Mouse (Mus musculus): ENCODE results near the gene Fmnl2. TPM values are rescaled to one million over a fixed set of nuclear protein-coding genes. Genes with fewer than 3 reads are reported as not detected.

Fmnl2 gene
- 6.8 TPM for polyA plus RNA-seq (2014; fragmentation: Illumina TruSeq; extraction: RNeasy Lipid Tissue Mini Kit (QIAGEN cat#74804); ENCODE audit: low read depth, low replicate concordance)

DNA sequence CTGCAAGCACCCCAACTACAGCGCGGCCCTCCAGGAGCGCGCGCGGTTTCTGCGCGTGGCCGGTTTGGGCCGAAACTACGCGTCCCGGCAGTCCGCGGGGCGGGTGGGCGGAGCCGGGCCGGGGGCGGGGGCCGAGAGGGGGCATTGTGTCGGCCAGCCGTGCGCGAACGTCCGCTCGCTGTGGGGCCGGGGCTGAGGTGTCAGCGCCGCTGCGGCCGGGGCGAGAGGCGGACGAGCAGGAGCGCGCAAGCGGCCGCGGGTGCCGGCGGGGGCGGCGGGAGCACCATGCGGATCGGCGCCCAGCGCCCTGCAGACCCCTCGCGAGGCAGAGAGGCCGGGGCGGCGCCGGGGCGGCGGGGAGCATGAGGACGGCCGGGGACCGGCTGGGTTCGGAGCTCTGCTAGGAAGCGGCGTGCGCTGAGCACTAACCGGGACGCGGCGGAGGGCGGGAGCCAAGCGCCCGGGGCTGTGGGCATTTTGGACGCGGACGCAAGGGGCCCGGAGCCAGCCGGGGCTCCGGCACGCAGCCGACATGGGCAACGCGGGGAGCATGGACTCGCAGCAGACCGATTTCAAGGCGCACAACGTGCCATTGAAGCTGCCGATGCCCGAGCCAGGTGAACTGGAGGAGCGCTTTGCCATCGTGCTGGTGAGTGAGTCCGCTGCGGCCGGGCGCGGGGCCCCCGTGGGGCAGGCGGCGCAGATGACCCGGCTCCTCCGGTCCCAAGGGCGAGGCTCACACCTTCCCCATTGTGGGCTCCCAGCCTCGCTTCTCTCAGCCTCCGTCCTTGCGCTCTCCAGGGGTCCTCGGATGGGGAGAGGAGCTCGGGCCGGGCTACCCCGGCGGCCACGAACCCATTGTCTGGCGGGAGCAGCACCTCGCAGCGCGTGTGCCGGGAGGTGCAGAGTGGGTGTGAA lies at the start of gene Fmnl2:
TSS of gene Fmnl2 (plus strand) at position 250 of the 918 bp plus-strand sequence.

Other genes starting within 250 kb of the Fmnl2 start
- gene Cacnb4, start 181.0 kb upstream of the Fmnl2 start, polyA plus RNA-seq (2014; fragmentation: Illumina TruSeq; extraction: RNeasy Lipid Tissue Mini Kit (QIAGEN cat#74804); ENCODE audit: low read depth, low replicate concordance) = 1.5 TPM
- gene Stam2, start 115.6 kb upstream of the Fmnl2 start, polyA plus RNA-seq (2014; fragmentation: Illumina TruSeq; extraction: RNeasy Lipid Tissue Mini Kit (QIAGEN cat#74804); ENCODE audit: low read depth, low replicate concordance) = 18.8 TPM